Mouse (Mus musculus) lung, embryonic 14.5 days (tissue): ENCODE results near the gene Snx20. TPM values are rescaled to one million over a fixed set of nuclear protein-coding genes. Genes with fewer than 3 reads are reported as not detected.

Experiments used
- ATAC-seq: fragments of 200-750 bp; cut with Nextera tagmentation; 2 replicates; pipeline ENCODE4 v1.8.0; 2017; ENCODE audit warnings: mild to moderate bottlenecking, moderate TSS enrichment, moderate library complexity; ENCODE audit not compliant: insufficient read depth
- DNase-seq: peaks from one replicate; pipeline ENCODE4 v3.0.0-alpha.2; 2015
- H3K27ac ChIP-seq: fragments of 300-500 bp; sonication (generic); 2 replicates; pipeline ENCODE4 v1.5.1; 2014; ENCODE audit warnings: low read depth, mild to moderate bottlenecking, moderate library complexity
- H3K27me3 ChIP-seq: fragments of 300-500 bp; sonication (generic); 2 replicates; pipeline ENCODE4 v1.6.1; 2014; ENCODE audit warnings: low read length, control low read depth; ENCODE audit not compliant: insufficient read depth
- H3K36me3 ChIP-seq: fragments of 300-500 bp; sonication (generic); 2 replicates; pipeline ENCODE4 v1.6.1; 2014; ENCODE audit warnings: control low read depth; ENCODE audit not compliant: insufficient read depth
- H3K4me1 ChIP-seq: fragments of 300-500 bp; sonication (generic); 2 replicates; pipeline ENCODE4 v1.6.1; 2014; ENCODE audit warnings: antibody characterized with exemption, control low read depth; ENCODE audit not compliant: insufficient read depth
- H3K4me2 ChIP-seq: fragments of 300-500 bp; sonication (generic); 2 replicates; pipeline ENCODE4 v1.6.1; 2014; ENCODE audit warnings: mild to moderate bottlenecking
- H3K4me3 ChIP-seq: fragments of 300-500 bp; sonication (generic); 2 replicates; pipeline ENCODE4 v1.5.1; 2014; ENCODE audit warnings: low read depth, low read length
- H3K9ac ChIP-seq: fragments of 300-500 bp; sonication (generic); 2 replicates; pipeline ENCODE4 v1.6.1; 2014
- H3K9me3 ChIP-seq: fragments of 300-500 bp; sonication (generic); 2 replicates; pipeline ENCODE4 v1.6.1; 2016; ENCODE audit warnings: low read depth, low read length, control low read depth
- CTCF ChIP-seq: IDR thresholded peaks from 2 replicates; pipeline ENCODE4 v1.5.1; 2016; ENCODE audit warnings: antibody characterized with exemption, low read depth
- WGBS: fragments of 180-500 bp; shearing (Covaris S2); extraction: QIAGEN DNeasy Blood & Tissue Kit; methylation state at CpG from one replicate; pipeline ENCODE4 v1.1.7; 2014; 5-methylcytosine and 5-hydroxymethylcytosine counted together
- polyA plus RNA-seq: library from polyadenylated mRNA; unstranded; fragments of >200 nt; fragmentation: Nextera tagmentation; extraction: Ambion mirVana; gene quantifications from 2 replicates; pipeline ENCODE4 v1.2.1, GENCODE M21; 2014

Snx20 gene
- polyA plus RNA-seq, 1 experiment from 2014 or later = 2.9 TPM

DNA sequence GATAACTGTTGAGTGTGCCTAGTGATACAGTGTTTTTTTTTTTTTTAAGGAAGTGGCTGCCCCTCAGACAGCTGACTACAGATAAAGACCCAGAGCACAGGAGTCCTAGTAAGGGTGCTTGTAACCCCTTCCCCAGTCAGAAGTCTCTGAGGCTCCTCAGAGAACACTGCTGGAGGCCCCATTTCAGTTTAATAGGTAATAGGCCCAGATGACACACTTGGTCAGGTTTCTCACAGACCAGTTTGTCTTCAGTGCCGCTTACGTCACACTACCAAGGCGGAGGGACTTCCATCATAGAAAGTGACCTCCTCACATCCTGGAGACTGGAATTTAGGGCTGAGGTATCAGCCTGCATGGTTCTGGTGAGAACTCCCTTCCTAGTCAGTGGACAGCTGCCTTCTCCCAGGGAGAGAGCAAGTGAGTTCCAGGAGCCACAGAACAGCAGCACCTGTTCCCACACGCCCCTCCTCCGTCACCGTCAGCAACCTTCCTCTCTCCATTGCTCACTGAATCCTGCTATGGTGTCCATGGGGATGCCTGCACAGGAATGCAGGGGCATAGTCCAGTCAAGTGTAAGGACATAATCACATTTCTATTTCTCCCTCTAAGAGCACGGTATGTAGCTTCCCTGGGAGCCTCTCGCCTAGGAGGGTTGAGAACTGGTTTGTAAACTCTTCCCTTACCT lies 47.6 kb downstream of the Snx20 start:
- H3K4me1 ChIP-seq = no peaks in the 10 kb centered on the region
- no peaks in the 10 kb centered on the region for H3K9me3 ChIP-seq
- H3K36me3 ChIP-seq = peaks cover 70% of the 10 kb centered on the region
- H3K9ac ChIP-seq = no peak overlapping the region
- no peak for TF ChIP-seq CTCF
- WGBS = 90% methylated on average over 8 of the region's 8 CpGs
- DNase-seq = no peak
- no peak for ATAC-seq
- no peak overlapping the region for H3K4me3 ChIP-seq
- no peaks in the 10 kb centered on the region for H3K27me3 ChIP-seq
- no peak overlapping the region for H3K4me2 ChIP-seq
- no peak overlapping the region for H3K27ac ChIP-seq

DNA sequence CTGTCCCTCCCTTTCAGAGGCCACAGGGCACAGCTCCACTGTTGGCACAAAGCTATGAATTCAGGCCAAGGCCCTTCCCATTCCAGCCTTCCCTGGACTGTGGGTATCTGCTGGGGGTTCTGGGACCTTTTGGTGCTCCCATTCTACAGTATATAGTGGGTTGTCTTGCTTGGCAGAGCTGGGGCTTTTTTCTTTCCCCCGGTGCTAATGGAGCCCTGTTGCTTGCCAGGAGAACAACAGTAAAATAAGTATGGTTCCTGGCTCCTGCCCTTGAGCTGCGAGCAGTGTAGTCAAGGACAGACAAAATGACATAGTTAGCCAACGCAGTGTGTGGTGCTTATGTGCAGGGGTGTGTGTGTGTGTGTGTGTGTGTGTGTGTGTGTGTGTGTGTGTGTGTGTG lies 52.1 kb downstream of the Snx20 start:
- WGBS = 84% methylated on average over 3 of the region's 3 CpGs
- Histone ChIP-seq H3K4me1 (peaks cover 13% of the 10 kb centered on the region), H3K4me3 (no peak overlapping the region), H3K9ac (no peak overlapping the region), H3K36me3 (peaks cover 53% of the 10 kb centered on the region), H3K9me3 (no peaks in the 10 kb centered on the region), H3K27ac (no peak overlapping the region), H3K27me3 (no peaks in the 10 kb centered on the region), H3K4me2 (no peak overlapping the region)
- no peak for DNase-seq
- TF ChIP-seq CTCF = no peak
- no peak for ATAC-seq

- no peak overlapping the region for H3K9ac ChIP-seq
- ATAC-seq = no peak
- WGBS = 39% methylated on average over 7 of the region's 7 CpGs
- no peak overlapping the region for H3K4me3 ChIP-seq
- no peaks in the 10 kb centered on the region for H3K27me3 ChIP-seq
- H3K27ac ChIP-seq = no peak overlapping the region
- no peak for DNase-seq
- TF ChIP-seq CTCF = no peak
- peaks cover 34% of the 10 kb centered on the region; the same call in 1 of the 2 replicates for H3K36me3 ChIP-seq
- peaks cover 36% of the 10 kb centered on the region for H3K4me1 ChIP-seq
- H3K4me2 ChIP-seq = no peak overlapping the region
- no peaks in the 10 kb centered on the region for H3K9me3 ChIP-seq
Measured at GRCm38 (mm10) chr8:88580785-88581184, 55.1 kb downstream of the Snx20 start.

DNA sequence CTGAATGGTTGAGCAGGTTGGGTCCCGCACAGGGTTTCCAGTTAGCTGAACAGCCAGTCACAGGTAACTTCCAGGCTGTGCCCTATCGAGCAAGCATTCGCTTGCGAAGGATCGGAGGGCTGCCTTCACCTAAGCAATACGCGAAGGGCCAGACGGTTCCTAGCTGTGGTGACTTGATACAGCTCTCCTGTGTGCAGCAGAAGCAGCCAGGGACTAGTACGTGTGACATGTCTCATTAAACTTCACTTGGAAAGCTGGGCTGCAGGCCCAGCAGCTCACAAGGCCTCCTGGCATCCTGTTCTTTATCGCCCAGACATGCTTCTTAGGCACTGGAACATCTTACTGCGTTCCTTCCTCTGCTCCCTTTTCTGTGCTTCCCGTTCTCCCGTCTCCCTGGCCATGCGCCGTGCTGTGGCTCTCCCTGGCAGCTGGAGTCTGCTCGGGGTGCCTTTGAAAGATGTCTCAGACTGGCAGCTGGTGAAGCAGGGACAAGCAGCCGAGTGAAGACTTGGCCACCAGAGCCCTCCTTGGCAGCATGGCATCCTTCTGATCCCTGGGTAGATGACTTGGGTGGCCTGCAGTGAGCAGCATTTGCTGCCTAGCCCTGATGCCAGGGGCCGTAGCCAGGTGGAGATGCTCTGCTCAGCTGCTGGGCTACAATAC lies 56.1 kb downstream of the Snx20 start:
- no peak for TF ChIP-seq CTCF
- Histone ChIP-seq H3K4me2 (no peak overlapping the region), H3K27ac (peak overlapping the region; percentile 73), H3K9ac (no peak overlapping the region), H3K36me3 (peaks cover 31% of the 10 kb centered on the region; the same call in 1 of the 2 replicates), H3K4me3 (no peak overlapping the region), H3K4me1 (peaks cover 45% of the 10 kb centered on the region), H3K9me3 (no peaks in the 10 kb centered on the region), H3K27me3 (no peaks in the 10 kb centered on the region)
- WGBS = 70% methylated on average over 18 of the region's 18 CpGs
- no peak for ATAC-seq
- peak; percentile 50 for DNase-seq

DNA sequence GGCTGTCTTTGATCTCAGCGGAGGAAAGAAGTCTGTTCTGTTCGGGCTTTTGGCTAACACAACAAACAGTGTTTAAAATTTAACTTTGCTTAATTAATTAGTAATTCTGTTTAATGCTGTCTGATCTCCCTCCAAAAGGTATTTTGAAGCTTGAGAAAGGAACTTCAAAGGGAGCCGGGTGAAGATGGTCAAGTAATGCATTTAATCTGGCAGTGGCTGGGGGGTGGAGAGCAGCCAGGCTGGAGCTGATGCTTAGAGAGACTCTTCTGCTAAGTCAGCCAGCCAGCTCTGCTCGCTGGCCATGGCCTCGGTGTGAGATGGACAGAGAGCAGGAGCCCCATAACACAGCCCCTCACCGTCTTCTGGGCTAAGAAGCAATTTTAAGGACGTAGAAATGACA lies 56.7 kb downstream of the Snx20 start:
- Histone ChIP-seq H3K27me3 (no peaks in the 10 kb centered on the region), H3K4me2 (no peak overlapping the region), H3K36me3 (peaks cover 35% of the 10 kb centered on the region; the same call in 1 of the 2 replicates), H3K9ac (no peak overlapping the region), H3K4me1 (peaks cover 50% of the 10 kb centered on the region), H3K27ac (peak overlapping the region; percentile 73), H3K4me3 (no peak overlapping the region), H3K9me3 (no peaks in the 10 kb centered on the region)
- TF ChIP-seq CTCF = no peak
- 0 out of 2 replicates have a peak, but pooled peaks have one; percentile 29 for ATAC-seq
- 16% methylated on average over 7 of the region's 7 CpGs for WGBS
- DNase-seq = peak; percentile 71

DNA sequence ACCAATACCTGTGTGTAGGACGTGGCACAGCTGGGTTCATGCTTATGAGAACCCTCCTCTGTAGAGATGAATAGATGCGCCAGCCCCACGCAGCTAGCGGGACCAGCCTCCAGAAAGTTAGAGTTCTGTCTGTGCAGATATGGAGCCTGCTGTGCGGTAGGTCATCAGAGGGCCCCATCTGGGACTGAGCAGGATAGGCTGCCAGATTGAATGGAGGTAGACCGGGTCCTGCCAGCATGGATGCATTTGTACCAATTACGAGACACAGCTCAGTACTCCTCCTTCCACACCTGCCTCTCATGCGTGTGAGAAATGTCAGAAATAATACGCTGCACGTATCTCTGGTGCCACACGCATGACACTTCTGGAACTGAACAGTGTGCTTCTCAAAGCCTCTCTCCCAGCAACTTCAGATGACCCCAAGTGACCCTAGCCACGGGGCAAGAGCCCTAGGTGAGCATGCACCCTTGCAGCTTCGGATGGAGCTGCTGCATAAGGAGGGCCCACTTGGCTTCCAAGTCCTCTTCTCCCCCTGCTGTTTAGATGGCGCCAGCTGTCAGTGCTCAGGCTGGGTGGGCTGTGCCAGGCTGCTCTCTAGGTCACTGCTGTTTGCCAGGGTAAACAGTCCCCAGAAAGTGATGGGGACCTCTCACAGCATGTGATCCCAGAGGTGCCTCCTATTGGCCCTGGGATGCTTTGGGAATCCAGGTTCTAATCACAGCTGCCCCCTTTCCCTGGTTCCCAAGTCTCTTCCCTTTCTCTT lies 57.3 kb downstream of the Snx20 start:
- peak; percentile 60 for DNase-seq
- no peak overlapping the region for H3K9ac ChIP-seq
- no peaks in the 10 kb centered on the region for H3K9me3 ChIP-seq
- no peaks in the 10 kb centered on the region for H3K27me3 ChIP-seq
- 64% methylated on average over 14 of the region's 14 CpGs for WGBS
- TF ChIP-seq CTCF = peak; percentile 25; the same call in 1 of the 2 replicates
- H3K27ac ChIP-seq = peak overlapping the region; percentile 77
- no peak for ATAC-seq
- peaks cover 34% of the 10 kb centered on the region; the same call in 1 of the 2 replicates for H3K36me3 ChIP-seq
- no peak overlapping the region for H3K4me3 ChIP-seq
- no peak overlapping the region for H3K4me2 ChIP-seq
- peaks cover 51% of the 10 kb centered on the region for H3K4me1 ChIP-seq

- Histone ChIP-seq H3K4me3 (no peak overlapping the region), H3K4me1 (peaks cover 58% of the 10 kb centered on the region), H3K36me3 (peaks cover 26% of the 10 kb centered on the region; the same call in 1 of the 2 replicates), H3K4me2 (no peak overlapping the region), H3K9ac (no peak overlapping the region), H3K27me3 (no peaks in the 10 kb centered on the region), H3K9me3 (no peaks in the 10 kb centered on the region), H3K27ac (peak overlapping the region; percentile 77)
- no peak for DNase-seq
- TF ChIP-seq CTCF = no peak
- ATAC-seq = no peak
- 49% methylated on average over 5 of the region's 5 CpGs for WGBS
Measured at GRCm38 (mm10) chr8:88577666-88578065, 58.3 kb downstream of the Snx20 start.

Other genes starting within 250 kb of the Snx20 start
- 53.6 and 63.4 TPM in 2 replicates for gene Nkd1, start 114.8 kb downstream of the Snx20 start, polyA plus RNA-seq
- 0.13 and 0.31 TPM in 2 replicates for gene Nod2, start 11.2 kb upstream of the Snx20 start, polyA plus RNA-seq
- 14.4 and 16.3 TPM in 2 replicates for gene Cyld, start 60.9 kb upstream of the Snx20 start, polyA plus RNA-seq